Mouse (Mus musculus) liver, embryonic 16.5 days (tissue): ENCODE data around the gene Pxn. TPM values are rescaled to one million over a fixed set of nuclear protein-coding genes. Genes with fewer than 3 reads are reported as not detected.
"Not testable (repeated sequence)": the region's sequence is repeated elsewhere in the genome, so short reads cannot be mapped to it uniquely, and the experiment has no call there.

Experiments used
- ATAC-seq: fragments of 200-750 bp; cut with Nextera tagmentation; 2 replicates; pipeline ENCODE4 v1.8.0; 2017; ENCODE audit warnings: low read depth, mild to moderate bottlenecking, moderate number of reproducible peaks, moderate library complexity
- H3K27ac ChIP-seq: fragments of 300-500 bp; sonication (generic); 2 replicates; pipeline ENCODE4 v1.5.1; 2014; ENCODE audit warnings: mild to moderate bottlenecking, low read length
- H3K27me3 ChIP-seq: fragments of 300-500 bp; sonication (generic); 2 replicates; pipeline ENCODE4 v1.6.1; 2014; ENCODE audit warnings: low read depth, low read length, mixed read lengths; ENCODE audit not compliant: control insufficient read depth, insufficient read depth
- H3K36me3 ChIP-seq: fragments of 300-500 bp; sonication (generic); 2 replicates; pipeline ENCODE4 v1.6.1; 2014; ENCODE audit warnings: mild to moderate bottlenecking; ENCODE audit not compliant: control insufficient read depth, insufficient read depth
- H3K4me1 ChIP-seq: fragments of 300-500 bp; sonication (generic); 2 replicates; pipeline ENCODE4 v1.6.1; 2014; ENCODE audit warnings: low read depth, low read length, mixed read lengths; ENCODE audit not compliant: control insufficient read depth
- H3K4me2 ChIP-seq: fragments of 300-500 bp; sonication (generic); 2 replicates; pipeline ENCODE4 v1.6.1; 2014; ENCODE audit warnings: low read depth, low read length, mixed read lengths
- H3K4me3 ChIP-seq: fragments of 300-500 bp; sonication (generic); 2 replicates; pipeline ENCODE4 v1.5.1; 2014; ENCODE audit warnings: low read depth, mild to moderate bottlenecking, low read length
- H3K9ac ChIP-seq: fragments of 300-500 bp; sonication (generic); 2 replicates; pipeline ENCODE4 v1.6.1; 2014; ENCODE audit warnings: low read depth, low read length
- H3K9me3 ChIP-seq: fragments of 300-500 bp; sonication (generic); replicated peaks from 2 replicates; pipeline ENCODE4 v1.6.1; 2016; ENCODE audit warnings: low read length; ENCODE audit not compliant: control insufficient read depth
- WGBS: fragments of 180-500 bp; shearing (Covaris S2); extraction: QIAGEN DNeasy Blood & Tissue Kit; methylation state at CpG from one replicate; pipeline ENCODE4 v1.1.7; 2014; ENCODE audit not compliant: insufficient replicate concordance; 5-methylcytosine and 5-hydroxymethylcytosine counted together
- polyA plus RNA-seq: library from polyadenylated mRNA; unstranded; fragments of >200 nt; fragmentation: Nextera tagmentation; extraction: Ambion mirVana; gene quantifications from 2 replicates; pipeline ENCODE4 v1.2.1, GENCODE M21; 2015

Gene Pxn
- polyA plus RNA-seq, 1 experiment from 2014 or later = 19.1 TPM

- no peak for ATAC-seq
- H3K27ac ChIP-seq = peak overlapping the region; percentile 80
- H3K9me3 ChIP-seq = no peaks in the 10 kb centered on the region
- H3K4me3 ChIP-seq = no peak overlapping the region
- peaks cover 44% of the 10 kb centered on the region for H3K4me1 ChIP-seq
- H3K36me3 ChIP-seq = no peaks in the 10 kb centered on the region
- 79% methylated on average over 16 of the region's 16 CpGs for WGBS
- no peak overlapping the region for H3K9ac ChIP-seq
- no peaks in the 10 kb centered on the region for H3K27me3 ChIP-seq
- no peak overlapping the region for H3K4me2 ChIP-seq
These were observed 7.2 kb downstream of the Pxn start for GRCm38 (mm10) chr5:115513721-115514120.

GRCm38 (mm10) chr5:115514346-115514745 lies 7.9 kb downstream of the Pxn start:
- WGBS = 64% methylated on average over 6 of the region's 6 CpGs
- H3K9me3 ChIP-seq = no peaks in the 10 kb centered on the region
- no peaks in the 10 kb centered on the region for H3K27me3 ChIP-seq
- H3K4me3 ChIP-seq = no peak overlapping the region
- peak overlapping the region; percentile 80 for H3K27ac ChIP-seq
- 0 out of 2 replicates have a peak overlapping the region, but pooled peaks have one; percentile 12 for H3K4me2 ChIP-seq
- no peaks in the 10 kb centered on the region for H3K36me3 ChIP-seq
- H3K9ac ChIP-seq = peak overlapping the region; percentile 28
- H3K4me1 ChIP-seq = peaks cover 40% of the 10 kb centered on the region
- ATAC-seq = peak; percentile 57

- ATAC-seq = no peak; the same call in 1 of the 2 replicates
These were observed 8.6 kb downstream of the Pxn start for GRCm38 (mm10) chr5:115514896-115515587.

GRCm38 (mm10) chr5:115516081-115516907 lies 9.8 kb downstream of the Pxn start:
- WGBS = 32% methylated on average over 32 of the region's 32 CpGs
- Histone ChIP-seq H3K9ac (0 out of 2 replicates have a peak overlapping the region, but pooled peaks have one; percentile 11), H3K4me2 (peak overlapping the region; percentile 50), H3K27ac (peak overlapping the region; percentile 83), H3K36me3 (no peaks in the 10 kb centered on the region), H3K27me3 (no peaks in the 10 kb centered on the region), H3K4me3 (peak overlapping the region; percentile 37), H3K9me3 (no peaks in the 10 kb centered on the region), H3K4me1 (peaks cover 38% of the 10 kb centered on the region)
- peak; percentile 31; the same call in 1 of the 2 replicates for ATAC-seq

More at GRCm38 (mm10) chr5:115514896-115515587, 8.6 kb downstream of the Pxn start:
- Histone ChIP-seq H3K9ac (peak overlapping the region; percentile 28), H3K4me3 (no peak overlapping the region), H3K27me3 (no peaks in the 10 kb centered on the region), H3K9me3 (no peaks in the 10 kb centered on the region), H3K36me3 (no peaks in the 10 kb centered on the region), H3K27ac (peak overlapping the region; percentile 80), H3K4me1 (peaks cover 33% of the 10 kb centered on the region), H3K4me2 (peak overlapping the region; percentile 12; the same call in 1 of the 2 replicates)
- WGBS = 51% methylated on average over 20 of the region's 20 CpGs

- H3K36me3 ChIP-seq = no peaks in the 10 kb centered on the region
- no peaks in the 10 kb centered on the region for H3K27me3 ChIP-seq
- no peak overlapping the region for H3K4me3 ChIP-seq
- no peak overlapping the region for H3K4me2 ChIP-seq
- ATAC-seq = no peak
- no peaks in the 10 kb centered on the region for H3K9me3 ChIP-seq
- no peak overlapping the region for H3K9ac ChIP-seq
- peak overlapping the region; percentile 83 for H3K27ac ChIP-seq
- 46% methylated on average over 7 of the region's 7 CpGs for WGBS
- H3K4me1 ChIP-seq = peaks cover 44% of the 10 kb centered on the region
These were observed 10.4 kb downstream of the Pxn start for GRCm38 (mm10) chr5:115516908-115517307.

GRCm38 (mm10) chr5:115517501-115517900 lies 11.0 kb downstream of the Pxn start:
- Histone ChIP-seq H3K4me3 (no peak overlapping the region), H3K4me2 (no peak overlapping the region), H3K27me3 (no peaks in the 10 kb centered on the region), H3K27ac (no peak overlapping the region), H3K9ac (no peak overlapping the region), H3K9me3 (no peaks in the 10 kb centered on the region), H3K36me3 (no peaks in the 10 kb centered on the region), H3K4me1 (peaks cover 49% of the 10 kb centered on the region)
- ATAC-seq = no peak
- WGBS = 65% methylated on average over 9 of the region's 9 CpGs

GRCm38 (mm10) chr5:115518214-115518613 lies 11.7 kb downstream of the Pxn start:
- not testable (repeated sequence) for H3K4me2 ChIP-seq

GRCm38 (mm10) chr5:115520325-115520869 lies 13.9 kb downstream of the Pxn start:
- WGBS = 26% methylated on average over 21 of the region's 21 CpGs
- Histone ChIP-seq H3K36me3 (no peaks in the 10 kb centered on the region), H3K27ac (peak overlapping the region; percentile 86), H3K4me3 (no peak overlapping the region), H3K27me3 (no peaks in the 10 kb centered on the region), H3K4me1 (peaks cover 56% of the 10 kb centered on the region), H3K4me2 (peak overlapping the region; percentile 31; the same call in 1 of the 2 replicates), H3K9ac (peak overlapping the region; percentile 25; the same call in 1 of the 2 replicates), H3K9me3 (no peaks in the 10 kb centered on the region)
- peak; percentile 39 for ATAC-seq

More at GRCm38 (mm10) chr5:115518214-115518613, 11.7 kb downstream of the Pxn start:
- H3K9ac ChIP-seq, H3K9me3 ChIP-seq, H3K27me3 ChIP-seq, H3K4me3 ChIP-seq, H3K36me3 ChIP-seq, H3K27ac ChIP-seq, ATAC-seq: not testable (repeated sequence)
- WGBS = 79% methylated on average over 8 of the region's 8 CpGs
- peaks cover 56% of the 10 kb centered on the region for H3K4me1 ChIP-seq
